Mouse (Mus musculus): Measurements from ENCODE around the gene Loxl3. TPM values are rescaled to one million over a fixed set of nuclear protein-coding genes. Genes with fewer than 3 reads are reported as not detected.

Gene Loxl3
- polyA plus RNA-seq, 1 experiment from 2014 or later: 26.0 TPM

DNA sequence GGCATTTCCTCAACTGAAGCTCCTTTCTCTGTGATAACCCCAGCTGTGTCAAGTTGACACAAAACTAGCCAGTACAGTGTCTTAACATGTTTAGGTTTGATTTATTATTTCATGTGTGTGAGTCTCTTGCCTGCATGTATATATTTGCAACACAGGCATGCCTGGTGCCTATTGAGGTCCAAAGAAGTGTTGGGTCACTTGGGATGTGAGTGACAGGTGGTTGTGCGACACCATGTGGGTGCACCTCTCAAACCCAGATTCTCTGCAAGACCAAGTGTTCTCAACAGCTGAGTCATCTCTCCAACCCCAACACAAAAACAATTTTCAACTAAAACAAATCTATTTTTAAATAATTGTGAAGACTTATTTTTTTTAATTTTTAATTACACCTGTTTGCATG lies 30.9 kb upstream of the Loxl3 start:
- 91% methylated on average over 1 of the region's 1 CpGs for WGBS
- no peak overlapping the region for H3K9ac ChIP-seq (ENCODE audit: low read length)

DNA sequence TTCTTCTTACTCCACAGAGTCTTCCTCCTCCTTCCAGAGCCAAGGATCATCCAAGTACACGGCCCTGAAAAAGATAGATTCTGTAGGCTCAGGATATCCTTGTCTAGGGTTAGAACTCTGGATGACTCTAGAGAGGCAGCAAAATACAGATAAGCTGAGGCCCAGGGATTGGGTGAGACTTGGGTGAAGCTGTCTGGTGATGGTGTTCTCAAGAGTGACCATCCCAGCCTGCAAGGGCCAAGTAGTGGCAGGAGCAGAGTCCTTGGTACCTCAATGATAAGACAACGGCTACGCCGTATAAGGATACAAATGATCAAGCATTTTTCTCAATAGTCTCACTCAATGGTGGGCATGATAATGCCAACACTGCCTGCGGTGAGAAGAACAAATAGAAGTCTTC lies 30.1 kb upstream of the Loxl3 start:
- no peak for ATAC-seq (ENCODE audit: low read depth)
- Histone ChIP-seq H3K4me3 (ENCODE audit: low read length) (no peak overlapping the region), H3K36me3 (ENCODE audit: control insufficient read depth, insufficient read depth, low read length) (no peaks in the 10 kb centered on the region), H3K9me3 (ENCODE audit: control insufficient read depth, low read length) (no peaks in the 10 kb centered on the region), H3K4me2 (ENCODE audit: low read depth, low read length) (no peak overlapping the region), H3K4me1 (replicated peaks; ENCODE audit: control insufficient read depth, insufficient read depth, low read length) (peaks cover 5% of the 10 kb centered on the region; the same call in 1 of the 2 replicates), H3K27me3 (ENCODE audit: control insufficient read depth, insufficient read depth, low read depth, low read length) (no peaks in the 10 kb centered on the region), H3K27ac (ENCODE audit: low read length) (no peak overlapping the region), H3K9ac (ENCODE audit: low read length) (no peak overlapping the region)
- WGBS: 72% methylated on average over 5 of the region's 5 CpGs

More for the DNA sequence above, 30.9 kb upstream of the Loxl3 start:
- Histone ChIP-seq H3K36me3 (ENCODE audit: control insufficient read depth, insufficient read depth, low read length) (no peaks in the 10 kb centered on the region), H3K4me2 (ENCODE audit: low read depth, low read length) (no peak overlapping the region), H3K27me3 (ENCODE audit: control insufficient read depth, insufficient read depth, low read depth, low read length) (no peaks in the 10 kb centered on the region), H3K9me3 (ENCODE audit: control insufficient read depth, low read length) (no peaks in the 10 kb centered on the region), H3K4me1 (replicated peaks; ENCODE audit: control insufficient read depth, insufficient read depth, low read length) (peaks cover 5% of the 10 kb centered on the region; the same call in 1 of the 2 replicates), H3K27ac (ENCODE audit: low read length) (no peak overlapping the region), H3K4me3 (ENCODE audit: low read length) (no peak overlapping the region)
- no peak for ATAC-seq (ENCODE audit: low read depth)

DNA sequence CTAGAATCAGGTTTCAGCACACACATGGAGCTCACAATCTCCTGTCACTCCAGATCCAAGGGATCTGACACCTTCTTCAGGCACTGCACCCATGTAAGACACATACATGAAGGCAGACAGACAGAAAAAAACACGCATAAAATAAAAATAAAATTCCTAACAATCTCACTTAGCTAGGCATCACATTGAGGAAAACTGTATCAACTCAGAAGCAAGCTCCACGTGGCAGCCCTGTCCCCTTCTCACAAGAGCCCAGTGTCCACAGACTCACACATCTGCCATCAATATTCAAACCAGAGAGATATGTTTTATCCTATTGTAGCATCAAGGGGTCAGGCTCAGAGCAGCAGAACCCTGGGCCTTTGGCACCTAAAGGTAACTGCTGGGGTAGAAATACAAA lies 29.7 kb upstream of the Loxl3 start:
- ATAC-seq (ENCODE audit: low read depth): no peak
- H3K27me3 ChIP-seq (ENCODE audit: control insufficient read depth, insufficient read depth, low read depth, low read length): no peaks in the 10 kb centered on the region
- H3K9me3 ChIP-seq (ENCODE audit: control insufficient read depth, low read length): no peaks in the 10 kb centered on the region
- 70% methylated on average over 2 of the region's 2 CpGs for WGBS
- peak overlapping the region; percentile 2; the same call in 1 of the 2 replicates for H3K27ac ChIP-seq (ENCODE audit: low read length)
- no peak overlapping the region for H3K4me3 ChIP-seq (ENCODE audit: low read length)
- no peak overlapping the region for H3K4me2 ChIP-seq (ENCODE audit: low read depth, low read length)
- no peaks in the 10 kb centered on the region for H3K36me3 ChIP-seq (ENCODE audit: control insufficient read depth, insufficient read depth, low read length)
- H3K4me1 ChIP-seq (replicated peaks; ENCODE audit: control insufficient read depth, insufficient read depth, low read length): peaks cover 5% of the 10 kb centered on the region; the same call in 1 of the 2 replicates
- H3K9ac ChIP-seq (ENCODE audit: low read length): no peak overlapping the region

DNA sequence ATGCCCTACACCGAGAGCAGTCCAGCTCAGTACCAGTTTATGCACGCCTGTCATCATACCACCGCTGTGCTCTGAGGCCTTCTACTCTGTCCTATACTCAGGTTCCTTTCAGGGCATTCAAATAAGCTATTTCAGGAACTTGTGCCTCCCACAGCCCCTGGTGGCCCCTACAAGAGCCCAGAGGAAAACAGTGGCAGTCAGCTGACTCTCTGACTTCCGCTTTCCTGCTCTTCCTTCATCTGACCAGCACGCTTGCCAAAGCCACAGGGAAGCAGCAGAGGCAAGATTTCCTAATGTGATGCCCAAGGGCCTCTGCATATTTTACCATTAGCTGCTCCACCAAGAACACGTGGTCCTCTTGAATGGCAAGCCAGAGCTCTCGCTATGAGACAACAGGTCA lies 29.1 kb upstream of the Loxl3 start:
- H3K27ac ChIP-seq (ENCODE audit: low read length): peak overlapping the region; percentile 2
- no peak overlapping the region for H3K9ac ChIP-seq (ENCODE audit: low read length)
- peak; percentile 48; the same call in 1 of the 2 replicates for ATAC-seq (ENCODE audit: low read depth)
- no peaks in the 10 kb centered on the region for H3K9me3 ChIP-seq (ENCODE audit: control insufficient read depth, low read length)
- no peaks in the 10 kb centered on the region for H3K27me3 ChIP-seq (ENCODE audit: control insufficient read depth, insufficient read depth, low read depth, low read length)
- H3K4me2 ChIP-seq (ENCODE audit: low read depth, low read length): no peak overlapping the region
- H3K4me1 ChIP-seq (replicated peaks; ENCODE audit: control insufficient read depth, insufficient read depth, low read length): peaks cover 5% of the 10 kb centered on the region; the same call in 1 of the 2 replicates
- H3K36me3 ChIP-seq (ENCODE audit: control insufficient read depth, insufficient read depth, low read length): no peaks in the 10 kb centered on the region
- 49% methylated on average over 7 of the region's 7 CpGs for WGBS
- H3K4me3 ChIP-seq (ENCODE audit: low read length): no peak overlapping the region

DNA sequence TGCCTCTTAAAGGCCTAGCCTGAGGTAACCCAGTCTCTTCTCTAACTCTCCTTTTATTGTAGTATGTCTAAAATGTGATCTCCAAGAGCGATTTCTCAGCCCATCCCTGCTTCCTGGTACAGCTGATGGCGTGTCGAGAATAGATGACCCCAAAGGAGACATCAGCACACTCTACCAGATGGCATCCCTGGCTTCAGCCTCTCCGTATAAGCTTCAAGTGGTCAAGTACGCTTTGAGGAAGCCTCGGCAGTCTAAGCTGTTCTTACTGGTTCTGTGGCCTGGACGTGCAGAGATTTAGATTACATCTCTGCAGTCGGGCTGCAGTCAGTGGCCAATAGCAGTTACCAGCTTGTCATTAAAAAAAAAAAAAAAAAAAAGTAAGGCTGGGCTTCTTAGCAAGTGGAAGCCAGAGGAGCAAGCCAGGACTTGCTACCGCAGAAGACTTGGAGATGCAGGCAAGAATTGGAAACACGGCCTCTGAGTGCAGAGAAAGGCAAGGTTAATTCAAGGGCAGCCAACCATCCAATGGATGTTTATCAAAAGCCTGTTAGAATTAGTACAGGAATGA lies 28.4 kb upstream of the Loxl3 start:
- H3K27ac ChIP-seq (ENCODE audit: low read length): peak overlapping the region; percentile 2
- WGBS: 71% methylated on average over 10 of the region's 10 CpGs
- no peak overlapping the region for H3K4me2 ChIP-seq (ENCODE audit: low read depth, low read length)
- peaks cover 10% of the 10 kb centered on the region; the same call in 1 of the 2 replicates for H3K4me1 ChIP-seq (replicated peaks; ENCODE audit: control insufficient read depth, insufficient read depth, low read length)
- no peak overlapping the region for H3K4me3 ChIP-seq (ENCODE audit: low read length)
- H3K9me3 ChIP-seq (ENCODE audit: control insufficient read depth, low read length): no peaks in the 10 kb centered on the region
- H3K27me3 ChIP-seq (ENCODE audit: control insufficient read depth, insufficient read depth, low read depth, low read length): no peaks in the 10 kb centered on the region
- H3K36me3 ChIP-seq (ENCODE audit: control insufficient read depth, insufficient read depth, low read length): no peaks in the 10 kb centered on the region
- no peak overlapping the region for H3K9ac ChIP-seq (ENCODE audit: low read length)
- no peak for ATAC-seq (ENCODE audit: low read depth)

DNA sequence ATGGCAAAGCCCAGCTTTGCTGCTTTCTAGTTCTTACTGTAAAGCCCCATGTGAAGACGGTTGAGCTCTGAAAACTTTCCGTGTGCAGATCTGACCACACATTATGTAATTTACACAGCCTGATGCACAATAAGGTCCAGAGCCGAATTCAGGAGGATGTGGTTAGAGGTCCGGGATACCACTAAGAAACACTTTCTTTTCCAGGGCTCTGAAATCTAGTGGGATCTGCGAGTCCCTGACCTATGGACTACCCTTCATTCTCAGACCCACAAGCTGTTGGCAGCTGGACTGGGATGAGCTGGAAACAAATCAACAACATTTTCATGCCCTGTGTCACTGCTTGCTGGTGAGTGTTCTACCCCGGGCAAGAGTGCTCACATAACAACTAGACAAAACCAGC lies 27.9 kb upstream of the Loxl3 start:
- Histone ChIP-seq H3K27me3 (ENCODE audit: control insufficient read depth, insufficient read depth, low read depth, low read length) (no peaks in the 10 kb centered on the region), H3K4me2 (ENCODE audit: low read depth, low read length) (no peak overlapping the region), H3K4me3 (ENCODE audit: low read length) (no peak overlapping the region), H3K36me3 (ENCODE audit: control insufficient read depth, insufficient read depth, low read length) (no peaks in the 10 kb centered on the region), H3K9me3 (ENCODE audit: control insufficient read depth, low read length) (no peaks in the 10 kb centered on the region), H3K9ac (ENCODE audit: low read length) (no peak overlapping the region), H3K27ac (ENCODE audit: low read length) (no peak overlapping the region), H3K4me1 (replicated peaks; ENCODE audit: control insufficient read depth, insufficient read depth, low read length) (peaks cover 10% of the 10 kb centered on the region; the same call in 1 of the 2 replicates)
- no peak for ATAC-seq (ENCODE audit: low read depth)
- 82% methylated on average over 6 of the region's 6 CpGs for WGBS

DNA sequence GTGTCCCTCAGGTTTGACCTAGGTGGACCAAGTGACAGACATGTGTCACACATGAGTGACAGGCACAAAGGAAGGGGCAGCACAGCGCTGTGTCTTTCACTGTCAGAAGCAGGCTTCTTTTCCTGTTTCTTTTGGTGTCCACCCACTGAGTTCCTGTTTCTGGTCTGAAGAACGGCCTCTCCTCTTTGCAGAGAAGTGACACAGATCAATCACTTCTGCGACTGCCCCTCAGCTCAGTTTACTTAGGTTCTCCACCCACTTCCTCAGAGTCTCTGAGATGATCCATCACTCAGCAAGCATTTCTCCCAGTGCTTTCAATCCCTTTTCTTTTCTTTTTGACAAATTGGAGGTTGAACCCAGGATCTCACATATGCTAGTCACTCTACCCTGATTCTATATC lies 25.3 kb upstream of the Loxl3 start:
- Histone ChIP-seq H3K4me2 (ENCODE audit: low read depth, low read length) (no peak overlapping the region), H3K9me3 (ENCODE audit: control insufficient read depth, low read length) (no peaks in the 10 kb centered on the region), H3K27ac (ENCODE audit: low read length) (no peak overlapping the region), H3K9ac (ENCODE audit: low read length) (no peak overlapping the region), H3K4me1 (replicated peaks; ENCODE audit: control insufficient read depth, insufficient read depth, low read length) (peaks cover 10% of the 10 kb centered on the region; the same call in 1 of the 2 replicates), H3K27me3 (ENCODE audit: control insufficient read depth, insufficient read depth, low read depth, low read length) (no peaks in the 10 kb centered on the region), H3K36me3 (ENCODE audit: control insufficient read depth, insufficient read depth, low read length) (no peaks in the 10 kb centered on the region), H3K4me3 (ENCODE audit: low read length) (no peak overlapping the region)
- 31% methylated on average over 3 of the region's 3 CpGs for WGBS
- ATAC-seq (ENCODE audit: low read depth): peak; percentile 59; the same call in 1 of the 2 replicates

DNA sequence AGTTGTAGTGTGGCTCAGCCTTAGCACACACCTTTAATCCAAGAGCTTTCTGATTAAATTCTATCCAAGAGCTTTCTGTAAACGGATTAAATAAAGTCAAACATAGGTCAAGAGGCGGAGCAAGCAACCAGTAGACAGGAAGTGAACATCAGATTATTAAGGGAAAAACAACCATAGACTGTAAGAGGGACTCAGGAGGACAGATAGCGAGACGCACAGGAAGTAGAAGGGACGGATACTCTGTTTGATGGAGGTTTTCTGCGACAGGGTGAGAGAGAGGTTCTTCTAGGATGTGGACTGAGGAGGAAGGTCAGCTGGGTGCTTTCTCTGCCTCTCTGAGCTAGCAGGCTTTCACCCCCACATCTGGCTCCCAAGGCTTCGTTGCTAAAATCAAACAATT lies 24.0 kb upstream of the Loxl3 start:
- no peaks in the 10 kb centered on the region; the same call in 1 of the 2 replicates for H3K27me3 ChIP-seq (ENCODE audit: control insufficient read depth, insufficient read depth, low read depth, low read length)
- H3K36me3 ChIP-seq (ENCODE audit: control insufficient read depth, insufficient read depth, low read length): no peaks in the 10 kb centered on the region
- H3K27ac ChIP-seq (ENCODE audit: low read length): no peak overlapping the region
- H3K4me3 ChIP-seq (ENCODE audit: low read length): no peak overlapping the region
- no peak overlapping the region for H3K4me2 ChIP-seq (ENCODE audit: low read depth, low read length)
- ATAC-seq (ENCODE audit: low read depth): no peak
- H3K4me1 ChIP-seq (replicated peaks; ENCODE audit: control insufficient read depth, insufficient read depth, low read length): peaks cover 7% of the 10 kb centered on the region
- 30% methylated on average over 7 of the region's 7 CpGs for WGBS
- no peaks in the 10 kb centered on the region for H3K9me3 ChIP-seq (ENCODE audit: control insufficient read depth, low read length)
- no peak overlapping the region for H3K9ac ChIP-seq (ENCODE audit: low read length)

DNA sequence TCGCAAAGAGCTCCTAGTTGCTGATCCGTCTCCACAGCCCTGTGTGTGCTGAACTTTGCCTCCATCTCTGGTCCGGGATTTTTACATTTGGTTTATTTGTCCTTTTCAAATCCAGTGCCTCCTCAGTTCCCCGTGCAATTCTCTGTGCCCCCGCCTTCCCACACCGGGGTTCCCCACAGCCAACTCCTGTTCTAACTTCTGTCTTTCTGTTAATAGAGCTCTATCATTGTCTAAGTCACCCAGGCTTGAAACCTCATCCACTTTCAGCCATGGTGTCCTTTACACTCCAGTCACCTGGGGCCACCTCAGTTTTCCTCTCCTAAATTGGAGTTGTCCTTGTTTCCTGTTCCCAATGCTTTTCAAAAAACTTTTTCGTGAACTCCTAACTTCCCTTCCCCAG lies 22.7 kb upstream of the Loxl3 start:
- ATAC-seq (ENCODE audit: low read depth): no peak
- Histone ChIP-seq H3K4me3 (ENCODE audit: low read length) (no peak overlapping the region), H3K4me1 (replicated peaks; ENCODE audit: control insufficient read depth, insufficient read depth, low read length) (peaks cover 5% of the 10 kb centered on the region), H3K9ac (ENCODE audit: low read length) (no peak overlapping the region), H3K4me2 (ENCODE audit: low read depth, low read length) (no peak overlapping the region), H3K36me3 (ENCODE audit: control insufficient read depth, insufficient read depth, low read length) (no peaks in the 10 kb centered on the region), H3K27ac (ENCODE audit: low read length) (no peak overlapping the region), H3K27me3 (ENCODE audit: control insufficient read depth, insufficient read depth, low read depth, low read length) (no peaks in the 10 kb centered on the region; the same call in 1 of the 2 replicates), H3K9me3 (ENCODE audit: control insufficient read depth, low read length) (no peaks in the 10 kb centered on the region)
- 75% methylated on average over 7 of the region's 7 CpGs for WGBS

Data from lung, embryonic 16.5 days (tissue).